ENCODE assay signal across 8 mouse cellular contexts in genomic region chr9:21918035-21918592, GRCm38 (mm10). TPM values are rescaled to one million over a fixed set of nuclear protein-coding genes. Genes with fewer than 3 reads are reported as not detected.
A peak's percentile ranks its signal among the peaks of the same experiment; 100 is the strongest.
DNase-seq lines count a peak whose midpoint lies in the region; ATAC-seq and TF ChIP-seq lines count a peak whose summit lies in the region.

Gene Rab3d, minus strand, starts transcription at chr9:21918192.

- peak within 1 kb of the TSS; percentile 73 for H3K9ac ChIP-seq in heart, embryonic 15.5 days
- peak within 1 kb of the TSS; percentile 58 for H3K9ac ChIP-seq in liver, embryonic 14.5 days (replicated peaks)
- H3K9ac ChIP-seq in neural tube, embryonic 11.5 days (ENCODE audit: low read length): peak within 1 kb of the TSS; percentile 72
- peak within 1 kb of the TSS; percentile 92 for H3K9ac ChIP-seq in stomach, postnatal 0 days (ENCODE audit: low read length)

- H3K27me3 ChIP-seq in forebrain, embryonic 10.5 days (ENCODE audit: poor library complexity, severe bottlenecking): peaks cover 39% of the 10 kb centered on the region
- no peaks in the 10 kb centered on the region for H3K27me3 ChIP-seq in heart, embryonic 15.5 days
- H3K27me3 ChIP-seq in liver, embryonic 14.5 days (ENCODE audit: control insufficient read depth, insufficient read depth, low read length): peaks cover 2% of the 10 kb centered on the region; the same call in 1 of the 2 replicates
- peaks cover 8% of the 10 kb centered on the region; the same call in 1 of the 2 replicates for H3K27me3 ChIP-seq in neural tube, embryonic 11.5 days (ENCODE audit: control insufficient read depth, insufficient read depth, low read length)
- no peaks in the 10 kb centered on the region for H3K27me3 ChIP-seq in stomach, postnatal 0 days (ENCODE audit: control insufficient read depth, insufficient read depth, low read length)

- H3K4me3 ChIP-seq in forebrain, embryonic 10.5 days: peak within 1 kb of the TSS; percentile 73
- peak within 1 kb of the TSS; percentile 66 for H3K4me3 ChIP-seq in heart, embryonic 15.5 days
- peak within 1 kb of the TSS; percentile 58 to 59 for H3K4me3 ChIP-seq in liver, embryonic 14.5 days (ENCODE audit: insufficient read depth in 1 of 2, low read depth in 2 of 2, low read length in 2 of 2)
- H3K4me3 ChIP-seq in neural tube, embryonic 11.5 days (ENCODE audit: low read depth, low read length): peak within 1 kb of the TSS; percentile 59
- H3K4me3 ChIP-seq in stomach, postnatal 0 days (ENCODE audit: low read depth, low read length): peak within 1 kb of the TSS; percentile 74

- TF ChIP-seq EP300 in liver, embryonic 14.5 days (IDR thresholded peaks at IDR 0.05; ENCODE audit: low read depth): no peak
- no peak for TF ChIP-seq EP300 in stomach, postnatal 0 days (optimal IDR thresholded peaks at IDR 0.05)

- H3K27ac ChIP-seq in forebrain, embryonic 10.5 days: peak within 1 kb of the TSS; percentile 79
- 0 out of 2 replicates have a peak within 1 kb of the TSS, but pooled peaks have one; percentile 24 for H3K27ac ChIP-seq in heart, embryonic 15.5 days
- no peak within 1 kb of the TSS for H3K27ac ChIP-seq in liver, embryonic 14.5 days
- H3K27ac ChIP-seq in neural tube, embryonic 11.5 days (ENCODE audit: low read depth, low read length): peak within 1 kb of the TSS; percentile 10; the same call in 1 of the 2 replicates
- peak within 1 kb of the TSS; percentile 99 for H3K27ac ChIP-seq in stomach, postnatal 0 days (replicated peaks)

- H3K4me1 ChIP-seq in forebrain, embryonic 10.5 days: peaks cover 15% of the 10 kb centered on the region
- H3K4me1 ChIP-seq in heart, embryonic 15.5 days (replicated peaks): peaks cover 12% of the 10 kb centered on the region
- peaks cover 4 to 5% of the 10 kb centered on the region in 2 experiments; a peak in 2 of 4 replicates for H3K4me1 ChIP-seq in liver, embryonic 14.5 days (replicated peaks; ENCODE audit: control insufficient read depth in 2 of 2, insufficient read depth in 2 of 2, low read length in 1 of 2)
- H3K4me1 ChIP-seq in neural tube, embryonic 11.5 days (ENCODE audit: control insufficient read depth, insufficient read depth, low read length): no peaks in the 10 kb centered on the region
- H3K4me1 ChIP-seq in stomach, postnatal 0 days (replicated peaks; ENCODE audit: control insufficient read depth, insufficient read depth): no peaks in the 10 kb centered on the region

- under 1% methylated on average over 36 of the region's 36 CpGs for WGBS in forebrain, embryonic 10.5 days
- WGBS in heart, embryonic 15.5 days: under 1% methylated on average over 35 of the region's 36 CpGs
- under 1% methylated on average over 36 of the region's 36 CpGs for WGBS in liver, embryonic 14.5 days (ENCODE audit: insufficient replicate concordance)
- under 1% methylated on average over 36 of the region's 36 CpGs for WGBS in neural tube, embryonic 11.5 days
- 1% methylated on average over 30 of the region's 36 CpGs for WGBS in stomach, postnatal 0 days

- no peaks in the 10 kb centered on the region for H3K9me3 ChIP-seq in forebrain, embryonic 10.5 days
- no peaks in the 10 kb centered on the region for H3K9me3 ChIP-seq in heart, embryonic 15.5 days (replicated peaks)
- no peaks in the 10 kb centered on the region for H3K9me3 ChIP-seq in liver, embryonic 14.5 days (ENCODE audit: control insufficient read depth, low read length)
- H3K9me3 ChIP-seq in neural tube, embryonic 11.5 days (ENCODE audit: control insufficient read depth, low read length): no peaks in the 10 kb centered on the region
- no peaks in the 10 kb centered on the region for H3K9me3 ChIP-seq in stomach, postnatal 0 days (ENCODE audit: control insufficient read depth, low read length)

- H3K4me2 ChIP-seq in heart, embryonic 15.5 days: peak within 1 kb of the TSS; percentile 97
- peak within 1 kb of the TSS; percentile 84 for H3K4me2 ChIP-seq in liver, embryonic 14.5 days (ENCODE audit: low read depth)
- peak within 1 kb of the TSS; percentile 96 for H3K4me2 ChIP-seq in neural tube, embryonic 11.5 days (ENCODE audit: low read depth)
- peak within 1 kb of the TSS; percentile 90 for H3K4me2 ChIP-seq in stomach, postnatal 0 days (replicated peaks; ENCODE audit: low read depth)

- peak; percentile 94 for ATAC-seq in CD4-positive, CD25-positive, alpha-beta regulatory T cell, adult 4 months
- peak; percentile 91 for ATAC-seq in heart, embryonic 15.5 days (replicated peaks; ENCODE audit: insufficient number of reproducible peaks, insufficient read depth, low FRiP score, low read depth)
- peak; percentile 93 for ATAC-seq in liver, embryonic 14.5 days (ENCODE audit: insufficient read depth)
- ATAC-seq in neural tube, embryonic 11.5 days (ENCODE audit: insufficient read depth, low FRiP score, low TSS enrichment): peak; percentile 93
- ATAC-seq in stomach, postnatal 0 days (ENCODE audit: low FRiP score, low TSS enrichment): peak; percentile 89

- no peak for TF ChIP-seq CTCF in liver, embryonic 14.5 days (IDR thresholded peaks at IDR 0.05; ENCODE audit: low read depth)
- TF ChIP-seq CTCF in stomach, postnatal 0 days (IDR thresholded peaks at IDR 0.05; ENCODE audit: low read depth): peak; percentile 13; the same call in 1 of the 2 replicates

- H3K36me3 ChIP-seq in forebrain, embryonic 10.5 days (replicated peaks): peaks cover 7% of the 10 kb centered on the region; the same call in 1 of the 2 replicates
- H3K36me3 ChIP-seq in heart, embryonic 15.5 days: no peaks in the 10 kb centered on the region; the same call in 1 of the 2 replicates
- no peaks in the 10 kb centered on the region for H3K36me3 ChIP-seq in liver, embryonic 14.5 days (replicated peaks; ENCODE audit: control insufficient read depth, insufficient read depth, low read depth)
- H3K36me3 ChIP-seq in neural tube, embryonic 11.5 days (ENCODE audit: control insufficient read depth, insufficient read depth, low read length): no peaks in the 10 kb centered on the region; the same call in 1 of the 2 replicates
- H3K36me3 ChIP-seq in stomach, postnatal 0 days (ENCODE audit: control insufficient read depth, insufficient read depth, low read length): peaks cover 3% of the 10 kb centered on the region; the same call in 1 of the 2 replicates

- DNase-seq in c-Kit-negative CD71-positive TER-119-positive erythroid progenitor cells, embryonic 14.5 days (ENCODE audit: low read depth, low spot score): peak; percentile 86
- peak; percentile 96 for DNase-seq in forebrain, embryonic 10.5 days (ENCODE audit: extremely low spot score, low spot score)
- peak; percentile 98 for DNase-seq in kidney, postnatal 25 days
- DNase-seq in liver, embryonic 14.5 days (ENCODE audit: low read depth in 3 of 3, low spot score in 3 of 3): peak; percentile 90 to 92 (median 92)
- DNase-seq in neural tube, embryonic 11.5 days (ENCODE audit: low spot score): peak; percentile 98
- peak; percentile 99 for DNase-seq in stomach, postnatal 0 days (ENCODE audit: low spot score)

RNA-seq across cellular contexts. Expression of gene Rab3d, which starts in this region (rescaled TPM):
- 10 to 100 TPM in 1 of 2 experiments, 1 to 10 TPM in 1; 8.4 to 11.3 TPM for polyA plus RNA-seq in CD4-positive, CD25-positive, alpha-beta regulatory T cell, adult 4 months (2017; shearing (Covaris generic))
- polyA plus RNA-seq in forebrain, embryonic 10.5 days (2016; fragmentation: Nextera tagmentation; extraction: Ambion mirVana): 5.1 and 5.3 TPM in 2 replicates
- polyA plus RNA-seq in heart, embryonic 15.5 days (2015; fragmentation: Nextera tagmentation; extraction: Ambion mirVana): 9.7 and 15.6 TPM in 2 replicates
- polyA plus RNA-seq in liver, embryonic 14.5 days (2012; rRNA removed): 6.7 and 10.3 TPM in 2 replicates
- 6.4 and 6.5 TPM in 2 replicates for polyA plus RNA-seq in liver, embryonic 14.5 days (2014; fragmentation: Nextera tagmentation; extraction: Ambion mirVana)
- 11.1 and 12.7 TPM in 2 replicates for polyA plus RNA-seq in neural tube, embryonic 11.5 days (2014; fragmentation: Nextera tagmentation; extraction: Ambion mirVana)
- polyA plus RNA-seq in stomach, postnatal 0 days (2015; fragmentation: Nextera tagmentation; extraction: Ambion mirVana): 130 and 137 TPM in 2 replicates
